Mouse (Mus musculus) induced T-regulatory cell, adult 2 months (primary cell): ENCODE results near the gene Peg10.

Experiments used
- DNase-seq: peaks from one replicate; pipeline ENCODE4 v3.0.0-alpha.2; 2012; ENCODE audit warnings: low read depth

Peg10 gene

GRCm38 (mm10) chr6:4746696-4747439 is at the start of gene Peg10, which contains the start of gene Sgce:
Peg10 (plus strand) TSS chr6:4747306.
Sgce (minus strand) TSS chr6:4747207.
- DNase-seq: peak; percentile 3

- DNase-seq: no peak
Observed at GRCm38 (mm10) chr6:4701641-4702040, 45.5 kb upstream of the Peg10 start.

- DNase-seq: no peak
Observed at GRCm38 (mm10) chr6:4703908-4704307, 43.2 kb upstream of the Peg10 start.

GRCm38 (mm10) chr6:4706415-4706814 is 40.7 kb upstream of the Peg10 start:
- DNase-seq: no peak

DNA sequence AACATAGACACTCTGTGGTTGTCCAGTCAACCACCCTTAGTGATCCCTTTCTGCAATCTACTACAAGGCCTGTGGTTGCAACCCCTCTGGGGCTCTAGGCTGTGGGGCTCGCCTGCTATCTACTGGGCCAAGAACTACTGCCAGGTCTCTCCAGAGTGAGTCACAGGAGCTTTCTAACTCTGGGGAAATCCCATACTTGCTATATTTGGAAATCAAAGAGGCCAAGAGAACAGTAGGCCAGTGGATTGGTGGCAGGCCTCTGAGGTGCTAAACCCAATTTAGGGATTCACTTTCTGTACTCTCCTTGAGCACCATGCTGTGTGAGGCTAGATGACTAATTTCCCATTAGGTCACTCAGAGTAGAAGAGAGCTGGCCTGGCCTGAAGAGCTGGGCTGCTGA is 38.1 kb upstream of the Peg10 start:
- DNase-seq: no peak

- DNase-seq: no peak
Observed at GRCm38 (mm10) chr6:4716171-4716570, 30.9 kb upstream of the Peg10 start.

DNA sequence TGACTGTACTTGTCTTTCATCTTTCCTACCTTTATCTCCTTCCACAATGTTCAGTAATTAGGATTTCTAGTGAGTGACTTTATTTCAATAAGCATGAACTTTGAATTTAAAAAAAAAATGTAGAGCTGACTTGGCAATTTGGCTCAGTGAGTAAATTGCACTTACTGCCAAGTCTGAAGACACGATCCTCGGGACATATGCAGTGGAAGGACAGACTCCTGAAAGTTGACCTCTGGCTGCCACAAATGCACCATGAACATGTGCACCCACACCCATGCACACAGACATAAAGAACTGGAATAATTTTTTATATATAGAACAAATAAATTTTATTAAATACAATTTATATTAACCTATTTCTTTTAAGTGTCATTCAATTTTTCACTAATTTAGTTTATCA is 29.8 kb upstream of the Peg10 start:
- DNase-seq: no peak

- no peak for DNase-seq
Observed at GRCm38 (mm10) chr6:4722142-4722541, 25.0 kb upstream of the Peg10 start.

DNA sequence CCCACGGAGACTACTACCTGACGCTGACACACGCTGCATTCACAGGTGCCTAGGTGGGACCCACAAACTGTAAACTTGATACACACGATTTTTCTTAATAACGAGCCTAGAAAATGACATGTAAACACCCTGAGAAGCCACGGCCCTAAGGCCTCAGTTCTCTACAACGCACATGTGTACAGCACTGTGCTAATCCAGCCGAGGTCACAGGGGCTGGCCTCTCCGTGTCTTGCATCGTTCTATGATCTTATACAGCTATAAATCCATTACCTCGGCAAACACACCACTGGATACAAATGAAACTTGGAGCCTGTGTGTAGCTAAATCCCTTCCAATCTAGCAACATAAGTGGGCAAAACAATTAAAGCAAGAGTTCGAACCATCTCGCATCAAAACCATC is 24.4 kb upstream of the Peg10 start:
- no peak for DNase-seq

DNA sequence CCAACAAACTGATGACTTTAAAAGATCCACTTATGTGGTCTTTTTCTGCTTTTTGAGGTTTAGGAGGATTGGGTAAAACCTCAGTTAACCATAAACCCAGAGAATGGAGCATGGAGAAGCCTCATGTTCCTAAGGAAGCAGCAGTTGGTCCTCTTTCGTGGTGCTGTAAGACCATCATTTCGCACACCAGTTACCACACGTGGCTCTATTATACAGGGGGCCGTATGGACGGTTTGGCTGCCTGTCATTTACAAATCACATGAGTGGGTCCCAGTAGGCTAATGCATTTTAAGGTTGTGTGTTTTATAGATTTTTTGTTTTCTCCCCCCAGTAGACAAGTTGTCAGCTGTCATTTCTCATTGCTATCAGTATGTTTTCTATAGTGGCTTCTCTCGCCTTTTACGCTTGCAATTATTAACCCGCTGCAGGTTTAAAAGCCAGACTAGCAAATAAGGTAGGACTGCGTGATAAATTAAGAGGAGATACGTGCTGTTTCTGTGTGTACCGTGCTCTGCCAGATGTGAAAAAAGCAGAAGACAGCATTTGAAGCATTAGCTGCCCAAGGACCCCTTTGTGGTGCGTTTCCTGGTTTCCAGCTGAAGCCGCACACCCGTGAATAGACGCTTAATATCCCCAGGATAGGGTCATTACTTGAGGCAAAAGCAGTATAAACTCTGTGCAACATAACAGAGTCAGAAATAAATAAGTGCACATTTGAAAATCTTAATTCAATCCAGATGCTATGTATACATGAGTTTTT is 22.9 kb upstream of the Peg10 start:
- no peak for DNase-seq

DNA sequence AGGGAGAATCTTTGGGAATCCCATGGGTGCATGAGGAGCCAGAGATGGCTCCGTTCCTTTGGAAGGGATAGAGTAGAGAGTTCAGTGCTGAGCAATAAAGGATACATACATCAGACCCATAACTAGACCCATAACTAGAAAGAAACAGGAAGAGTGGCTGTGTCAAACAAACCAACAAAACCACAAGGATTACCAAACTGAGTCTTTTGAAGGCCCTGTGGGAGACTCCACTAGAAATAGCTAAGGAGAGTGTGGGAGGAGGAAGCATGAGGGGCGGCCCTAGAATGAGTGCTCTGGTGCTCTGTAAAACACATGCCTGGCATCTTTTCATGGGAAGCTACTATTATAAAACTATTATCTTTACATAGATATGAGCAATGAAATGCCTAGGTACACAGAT is 18.8 kb upstream of the Peg10 start:
- no peak for DNase-seq

DNA sequence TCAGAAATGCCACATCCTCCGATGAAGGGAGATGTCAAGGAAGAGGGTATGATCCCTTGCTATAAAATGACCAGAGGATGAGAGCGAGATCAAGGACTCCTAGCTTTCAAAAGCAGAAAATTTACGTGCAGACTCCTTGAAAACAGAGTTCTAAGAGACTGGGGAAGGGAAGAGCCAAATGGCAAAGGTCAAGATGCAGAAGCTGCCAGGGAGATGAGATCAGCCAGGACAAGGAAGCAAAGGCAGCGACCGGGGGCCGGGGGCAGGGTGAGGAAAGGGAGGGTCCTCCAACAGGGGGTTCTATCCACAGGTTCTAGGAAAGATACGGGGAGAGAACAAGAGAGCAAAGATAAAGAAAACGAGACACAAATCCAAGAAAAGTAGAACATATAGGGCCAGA is 15.4 kb upstream of the Peg10 start:
- DNase-seq: no peak

- no peak for DNase-seq
Observed at GRCm38 (mm10) chr6:4733208-4733607, 13.9 kb upstream of the Peg10 start.

DNA sequence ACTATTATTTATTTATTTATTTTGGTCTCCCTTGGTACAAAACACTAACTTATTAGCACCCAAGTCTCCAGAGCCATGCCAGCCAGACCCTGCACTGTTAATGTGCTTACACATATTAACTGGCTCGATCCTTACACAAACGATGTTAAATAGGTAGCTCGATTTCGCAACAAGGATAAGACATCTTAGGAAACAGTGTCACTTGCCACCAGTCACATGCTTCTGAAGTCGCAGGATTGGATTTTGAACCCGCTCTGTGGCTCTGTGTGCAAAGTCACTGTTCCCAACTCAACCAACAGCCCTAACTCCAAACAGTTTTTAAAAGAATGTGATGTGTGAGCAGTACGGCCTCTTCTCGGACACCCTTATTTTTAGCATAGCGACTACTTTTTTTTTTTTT is 10.7 kb upstream of the Peg10 start:
- DNase-seq: no peak

DNA sequence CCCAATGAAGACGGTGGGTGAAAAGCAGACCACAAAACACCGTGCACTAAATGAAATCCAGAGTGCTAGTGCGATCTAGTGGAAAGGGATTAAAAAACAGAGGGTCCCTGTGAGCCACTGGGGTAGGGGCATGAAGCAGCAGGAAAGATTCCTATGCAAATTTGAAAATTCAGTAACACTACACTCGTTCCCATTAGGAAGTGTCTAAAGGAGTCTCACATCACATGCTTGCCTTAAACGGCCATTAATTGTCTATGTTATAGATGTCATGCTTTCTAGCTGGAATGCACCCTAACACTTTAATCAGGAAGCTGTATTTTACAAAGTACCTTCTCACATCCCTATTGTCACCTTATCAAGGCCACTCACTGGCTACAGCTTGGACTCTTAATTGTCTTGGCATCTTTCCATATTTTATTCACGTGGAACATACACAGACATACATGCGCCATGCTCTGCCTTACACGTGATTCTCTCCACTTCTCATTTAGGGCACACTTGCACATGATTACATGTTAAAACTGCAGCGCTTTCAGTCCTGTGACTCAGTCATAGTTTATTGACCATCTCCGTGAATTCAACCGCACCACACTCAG is 9.0 kb upstream of the Peg10 start:
- no peak for DNase-seq

DNA sequence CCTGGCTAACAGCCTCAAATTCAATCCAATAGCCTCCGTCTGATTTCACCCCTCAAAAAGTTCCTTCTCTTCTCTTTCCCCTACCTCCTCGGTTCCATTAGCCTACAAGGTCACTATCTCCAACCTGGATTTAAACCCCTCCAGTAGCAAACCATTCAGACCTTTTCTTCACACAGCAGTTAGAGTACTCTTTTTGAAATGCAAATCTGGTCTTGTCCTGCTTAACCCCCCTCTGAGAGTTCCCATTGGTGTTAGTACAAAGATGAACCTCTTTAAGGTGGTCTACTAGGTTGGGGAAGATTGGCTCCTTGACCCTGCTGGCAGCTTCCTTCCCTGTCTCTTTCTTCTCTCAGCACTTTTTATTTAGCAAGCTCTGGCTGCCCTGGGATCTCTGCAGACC is 8.4 kb upstream of the Peg10 start:
- no peak for DNase-seq

DNA sequence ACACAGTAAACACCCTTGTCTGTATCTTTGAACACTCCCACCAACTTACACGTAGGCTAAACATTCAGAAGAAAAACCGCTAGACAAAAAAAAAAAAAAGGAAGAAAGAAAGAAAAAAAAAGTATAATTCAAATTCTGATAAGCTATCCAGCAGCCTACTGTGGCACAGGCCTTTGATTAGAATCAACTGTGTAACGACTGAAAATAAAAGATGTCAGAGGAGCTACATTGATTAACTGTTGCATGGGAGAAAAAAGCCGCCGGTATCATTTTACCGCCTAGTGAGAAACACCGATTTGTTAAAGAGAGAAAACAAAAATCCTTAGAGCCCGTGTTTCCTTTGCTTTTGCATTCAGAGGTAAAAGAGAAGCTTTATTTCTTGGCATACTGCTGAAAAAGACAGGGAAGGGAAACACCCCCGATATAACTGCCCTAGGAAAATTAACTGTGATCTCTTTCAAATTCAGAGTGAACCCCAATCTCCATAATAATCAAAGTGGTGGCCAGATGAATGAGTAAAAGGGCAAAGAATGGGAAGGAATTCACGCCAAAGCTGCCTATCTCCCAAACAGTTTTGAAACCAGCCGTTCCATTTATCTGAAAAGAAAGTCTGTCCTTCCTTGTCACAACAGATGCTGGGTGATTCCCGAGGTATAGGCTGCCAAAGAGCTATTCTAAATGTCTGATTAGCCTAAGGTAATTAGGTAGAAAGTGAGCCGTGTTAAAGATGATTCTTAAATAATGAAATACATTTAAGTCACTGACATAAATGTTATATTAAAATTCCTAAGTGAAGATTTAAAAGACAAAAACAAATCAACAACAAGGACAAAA is 7.4 kb upstream of the Peg10 start:
- DNase-seq: no peak

DNA sequence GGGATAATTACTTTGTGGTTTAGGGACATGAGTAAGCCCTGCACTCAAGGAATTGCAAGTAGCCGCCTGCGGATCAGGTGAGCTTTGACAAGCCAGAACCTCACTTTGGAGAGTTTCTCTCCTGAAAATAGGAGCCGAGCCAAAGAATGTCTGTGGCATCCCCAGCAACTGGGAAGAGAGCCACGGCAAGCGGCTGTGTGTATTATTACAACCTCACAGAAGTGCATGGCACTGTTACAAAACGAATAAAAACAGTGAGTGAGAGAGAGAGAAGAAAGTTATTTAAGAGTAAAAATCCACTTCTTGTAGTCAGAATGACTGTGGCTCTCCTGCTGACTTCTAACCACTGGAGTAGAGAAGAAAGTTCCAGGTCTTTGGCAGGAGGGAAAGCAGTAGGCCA is 6.6 kb upstream of the Peg10 start:
- DNase-seq: no peak

- DNase-seq: no peak
Observed at GRCm38 (mm10) chr6:4746036-4746695, 940 bp upstream of the Peg10 start.

- peak; percentile 27 for DNase-seq
Observed at GRCm38 (mm10) chr6:4747677-4748505, 785 bp downstream of the Peg10 start.

- peak; percentile 10 for DNase-seq
Observed at GRCm38 (mm10) chr6:4748506-4748961, 1.4 kb downstream of the Peg10 start.
